Mouse (Mus musculus) kidney, embryonic 14.5 days (tissue): Measurements from ENCODE around the gene 2310061I04Rik. TPM values are rescaled to one million over a fixed set of nuclear protein-coding genes. Genes with fewer than 3 reads are reported as not detected.

Experiments
- ATAC-seq: fragments of 200-750 bp; cut with Nextera tagmentation; 2 replicates; pipeline ENCODE4 v1.8.0; 2017; ENCODE audit warnings: moderate number of reproducible peaks, mild to moderate bottlenecking, moderate TSS enrichment, moderate library complexity; ENCODE audit not compliant: low FRiP score, low TSS enrichment
- H3K27ac ChIP-seq: fragments of 300-500 bp; sonication (generic); 2 replicates; pipeline ENCODE4 v1.5.1; 2014; ENCODE audit warnings: low read depth, mild to moderate bottlenecking, low read length, moderate library complexity, mixed read lengths
- H3K27me3 ChIP-seq: fragments of 300-500 bp; sonication (generic); 2 replicates; pipeline ENCODE4 v1.6.1; 2014; ENCODE audit warnings: mild to moderate bottlenecking, low read length; ENCODE audit not compliant: control insufficient read depth, insufficient read depth
- H3K36me3 ChIP-seq: fragments of 300-500 bp; sonication (generic); 2 replicates; pipeline ENCODE4 v1.6.1; 2014; ENCODE audit warnings: low read length, mixed read lengths; ENCODE audit not compliant: control insufficient read depth, insufficient read depth
- H3K4me1 ChIP-seq: fragments of 300-500 bp; sonication (generic); 2 replicates; pipeline ENCODE4 v1.6.1; 2014; ENCODE audit warnings: low read length, mixed read lengths; ENCODE audit not compliant: control insufficient read depth, insufficient read depth
- H3K4me2 ChIP-seq: fragments of 300-500 bp; sonication (generic); replicated peaks from 2 replicates; pipeline ENCODE4 v1.6.1; 2014; ENCODE audit warnings: low read depth, mild to moderate bottlenecking, low read length
- H3K4me3 ChIP-seq: fragments of 300-500 bp; sonication (generic); 2 replicates; pipeline ENCODE4 v1.5.1; 2014; ENCODE audit warnings: mild to moderate bottlenecking, low read length
- H3K9ac ChIP-seq: fragments of 300-500 bp; sonication (generic); 2 replicates; pipeline ENCODE4 v1.6.1; 2014; ENCODE audit warnings: low read depth, mild to moderate bottlenecking, low read length, moderate library complexity
- H3K9me3 ChIP-seq: fragments of 300-500 bp; sonication (generic); 2 replicates; pipeline ENCODE4 v1.6.1; 2016; ENCODE audit warnings: low read length; ENCODE audit not compliant: control insufficient read depth
- WGBS: fragments of 180-500 bp; shearing (Covaris S2); extraction: QIAGEN DNeasy Blood & Tissue Kit; methylation state at CpG from one replicate; pipeline ENCODE4 v1.1.7; 2014; 5-methylcytosine and 5-hydroxymethylcytosine counted together
- polyA plus RNA-seq: library from polyadenylated mRNA; unstranded; fragments of >200 nt; fragmentation: Nextera tagmentation; extraction: Ambion mirVana; gene quantifications from 2 replicates; pipeline ENCODE4 v1.2.1, GENCODE M21; 2014

Gene 2310061I04Rik
- polyA plus RNA-seq, 1 experiment from 2014 or later, result 36.2 TPM

GRCm38 (mm10) chr17:35917463-35918251 is 20.4 kb upstream of the 2310061I04Rik start:
- Histone ChIP-seq H3K27ac (peak overlapping the region; percentile 99), H3K4me3 (peak overlapping the region; percentile 85), H3K4me2 (peak overlapping the region; percentile 98), H3K9ac (peak overlapping the region; percentile 97), H3K4me1 (peaks cover 27% of the 10 kb centered on the region), H3K36me3 (peaks cover 31% of the 10 kb centered on the region), H3K27me3 (no peaks in the 10 kb centered on the region), H3K9me3 (no peaks in the 10 kb centered on the region)
- under 1% methylated on average over 13 of the region's 13 CpGs for WGBS
- no peak for ATAC-seq

DNA sequence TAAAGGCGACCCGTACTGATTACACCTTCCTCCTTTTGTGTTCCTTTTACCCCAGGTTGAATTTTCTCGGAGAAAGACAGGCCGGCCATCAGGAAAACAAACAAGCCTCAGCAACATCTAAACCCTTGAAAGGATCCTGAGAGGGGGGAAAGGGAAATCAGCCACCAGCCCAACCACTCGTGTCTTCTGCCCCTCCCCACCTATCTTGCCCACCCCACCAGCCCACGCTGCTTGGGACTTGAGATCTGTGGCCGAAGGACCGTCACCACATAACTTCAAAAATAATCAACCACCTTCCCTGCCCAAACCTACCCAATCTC is 19.9 kb upstream of the 2310061I04Rik start:
- H3K27me3 ChIP-seq, result no peaks in the 10 kb centered on the region
- peaks cover 27% of the 10 kb centered on the region for H3K4me1 ChIP-seq
- no peak for ATAC-seq
- no peaks in the 10 kb centered on the region for H3K9me3 ChIP-seq
- H3K27ac ChIP-seq, result peak overlapping the region; percentile 99
- peak overlapping the region; percentile 97 for H3K9ac ChIP-seq
- WGBS, result 0% methylated on average over 8 of the region's 8 CpGs
- H3K4me2 ChIP-seq, result peak overlapping the region; percentile 98
- H3K4me3 ChIP-seq, result peak overlapping the region; percentile 85
- peaks cover 36% of the 10 kb centered on the region for H3K36me3 ChIP-seq

DNA sequence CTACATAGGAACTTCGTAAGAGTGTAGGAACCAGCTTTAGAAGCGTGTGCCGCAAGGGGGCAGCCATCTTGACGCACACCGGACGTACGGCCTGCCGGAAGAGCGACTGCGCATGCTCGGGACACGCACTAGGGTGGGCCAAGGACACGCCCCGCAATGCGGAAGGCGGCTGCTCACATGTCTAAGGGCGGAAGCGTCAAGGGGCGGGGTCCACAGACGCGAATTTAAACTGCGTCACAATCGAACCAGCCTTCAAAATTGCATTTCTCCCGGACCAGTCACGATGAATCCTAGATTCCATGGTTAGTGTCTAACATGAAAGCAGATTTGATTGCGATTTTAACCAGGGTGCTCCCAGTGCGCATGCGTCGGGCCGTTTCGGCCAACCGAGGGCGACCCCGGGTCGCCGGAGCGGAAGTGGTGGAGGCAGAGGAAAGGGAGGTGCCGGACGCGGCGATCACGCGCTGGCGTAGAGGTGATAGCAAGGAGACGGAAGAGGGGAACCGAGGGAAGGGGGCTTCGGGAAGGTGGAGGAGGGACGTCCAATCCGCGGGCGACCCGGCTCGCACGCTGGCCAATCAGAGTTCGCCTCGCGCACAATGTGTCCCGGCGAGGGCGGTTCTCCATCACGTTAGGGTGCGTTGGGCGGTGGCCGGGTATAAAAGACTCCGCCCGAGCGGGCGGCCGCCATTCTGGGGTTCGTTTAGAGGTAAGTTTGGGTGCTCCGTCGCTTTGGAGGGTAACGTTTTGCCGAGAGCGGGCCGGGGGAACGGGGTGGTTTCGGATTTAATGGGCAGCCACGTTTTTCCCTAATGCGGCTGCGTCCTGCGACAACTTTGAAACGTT is 19.3 kb upstream of the 2310061I04Rik start, which contains the start of the genes Mrps18b and Ppp1r10:
Gene Mrps18b, minus strand, starts transcription at position 93 of the 846 bp plus-strand sequence.
Gene Ppp1r10, plus strand, starts transcription at position 138 of the 846 bp plus-strand sequence.
- peak within 1 kb of the TSS; percentile 98 for H3K4me2 ChIP-seq
- H3K27ac ChIP-seq, result peak within 1 kb of the TSS; percentile 99
- peak within 1 kb of the TSS; percentile 97 for H3K9ac ChIP-seq
- H3K36me3 ChIP-seq, result peaks cover 37% of the 10 kb centered on the region
- no peaks in the 10 kb centered on the region for H3K27me3 ChIP-seq
- H3K4me3 ChIP-seq, result peak within 1 kb of the TSS; percentile 85
- under 1% methylated on average over 83 of the region's 83 CpGs for WGBS
- H3K9me3 ChIP-seq, result no peaks in the 10 kb centered on the region
- peak; percentile 94 for ATAC-seq
- H3K4me1 ChIP-seq, result peaks cover 24% of the 10 kb centered on the region

- Histone ChIP-seq H3K4me1 (peaks cover 16% of the 10 kb centered on the region), H3K4me2 (peak overlapping the region; percentile 73), H3K4me3 (peak overlapping the region; percentile 85), H3K9me3 (no peaks in the 10 kb centered on the region), H3K36me3 (peaks cover 39% of the 10 kb centered on the region), H3K27me3 (no peaks in the 10 kb centered on the region), H3K9ac (peak overlapping the region; percentile 97), H3K27ac (peak overlapping the region; percentile 62; the same call in 1 of the 2 replicates)
- no peak for ATAC-seq
- WGBS, result 2% methylated on average over 28 of the region's 28 CpGs
These were observed 18.5 kb upstream of the 2310061I04Rik start for GRCm38 (mm10) chr17:35915538-35916296.

DNA sequence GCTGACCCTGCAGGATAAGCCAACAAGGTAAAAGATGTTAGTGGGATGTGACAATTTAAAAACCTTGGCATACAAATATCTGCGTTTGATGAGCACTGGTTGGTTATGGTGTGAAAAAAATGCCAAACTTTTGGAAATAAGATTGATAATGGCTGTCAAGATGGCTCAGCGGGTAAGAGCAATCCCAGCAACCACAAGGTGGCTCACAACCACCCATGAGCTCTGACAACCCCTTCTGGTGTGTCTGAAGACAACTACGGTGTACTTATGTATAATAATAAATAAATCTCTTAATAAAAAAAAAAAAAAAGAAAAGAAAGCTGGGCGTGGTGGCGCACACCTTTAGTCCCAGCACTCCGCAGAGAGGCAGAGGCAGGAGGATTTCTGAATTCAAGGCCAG is 17.7 kb upstream of the 2310061I04Rik start:
- Histone ChIP-seq H3K4me3 (peak overlapping the region; percentile 85; the same call in 1 of the 2 replicates), H3K9ac (no peak overlapping the region; the same call in 1 of the 2 replicates), H3K4me1 (peaks cover 9% of the 10 kb centered on the region), H3K4me2 (peak overlapping the region; percentile 73), H3K27me3 (no peaks in the 10 kb centered on the region), H3K9me3 (no peaks in the 10 kb centered on the region), H3K36me3 (peaks cover 35% of the 10 kb centered on the region), H3K27ac (no peak overlapping the region)
- 80% methylated on average over 6 of the region's 6 CpGs for WGBS
- ATAC-seq, result no peak

- Histone ChIP-seq H3K36me3 (peaks cover 53% of the 10 kb centered on the region), H3K27me3 (no peaks in the 10 kb centered on the region), H3K27ac (peak within 1 kb of the TSS; percentile 65), H3K9ac (peak within 1 kb of the TSS; percentile 79), H3K4me3 (peak within 1 kb of the TSS; percentile 75), H3K4me2 (peak within 1 kb of the TSS; percentile 88), H3K4me1 (peaks cover 12% of the 10 kb centered on the region), H3K9me3 (no peaks in the 10 kb centered on the region)
- peak; percentile 90 for ATAC-seq
- 3% methylated on average over 25 of the region's 25 CpGs for WGBS
These were observed 12.7 kb upstream of the 2310061I04Rik start, which contains the start of gene Atat1 for GRCm38 (mm10) chr17:35909919-35910369. Gene Atat1 (minus strand): TSS chr17:35910075.

DNA sequence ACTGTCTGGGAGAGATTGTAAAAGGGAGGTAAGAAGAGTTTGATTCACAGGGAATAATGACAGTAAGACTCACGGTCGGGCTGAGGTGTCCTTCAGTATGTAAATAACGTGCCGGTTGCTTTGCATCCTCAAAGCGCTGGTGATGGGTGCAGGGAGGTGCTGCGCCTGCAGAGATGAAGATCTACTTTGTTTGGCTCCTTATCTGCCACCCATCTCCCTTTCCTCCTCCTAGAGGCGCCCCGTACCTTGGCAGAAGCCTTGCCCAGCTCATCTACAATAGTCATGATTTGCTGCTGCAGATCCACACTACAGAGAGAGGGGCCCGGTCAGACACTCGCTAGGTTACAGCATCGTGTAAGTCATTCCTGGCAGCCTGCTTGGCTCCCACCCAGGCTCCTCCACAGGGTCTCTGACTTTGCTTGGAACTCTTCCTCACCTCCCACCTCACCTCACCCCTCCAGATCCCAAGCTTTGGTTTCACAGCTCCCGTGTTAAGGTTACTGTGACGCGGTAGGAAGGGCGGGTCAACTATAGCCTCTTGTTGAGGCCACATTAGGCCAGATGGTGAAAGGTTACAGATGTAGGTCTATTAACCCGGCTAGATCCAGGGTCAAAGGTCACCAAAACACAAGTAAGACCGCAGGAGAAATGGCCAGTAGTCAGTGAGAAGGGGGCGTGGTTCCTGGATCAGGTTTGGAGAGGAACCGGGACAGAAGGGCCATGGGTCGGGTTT is 12.1 kb upstream of the 2310061I04Rik start:
- H3K36me3 ChIP-seq, result peaks cover 57% of the 10 kb centered on the region
- 18% methylated on average over 20 of the region's 20 CpGs for WGBS
- ATAC-seq, result peak; percentile 46

GRCm38 (mm10) chr17:35907609-35908008 is 10.4 kb upstream of the 2310061I04Rik start:
- Histone ChIP-seq H3K27me3 (no peaks in the 10 kb centered on the region), H3K4me1 (peaks cover 12% of the 10 kb centered on the region), H3K36me3 (peaks cover 61% of the 10 kb centered on the region), H3K27ac (no peak overlapping the region), H3K4me3 (no peak overlapping the region), H3K9me3 (no peaks in the 10 kb centered on the region), H3K4me2 (no peak overlapping the region), H3K9ac (no peak overlapping the region)
- no peak for ATAC-seq
- 89% methylated on average over 2 of the region's 2 CpGs for WGBS

More for the DNA sequence above, 12.1 kb upstream of the 2310061I04Rik start:
- Histone ChIP-seq H3K4me2 (peak overlapping the region; percentile 88), H3K4me1 (peaks cover 12% of the 10 kb centered on the region), H3K4me3 (peak overlapping the region; percentile 75), H3K27me3 (no peaks in the 10 kb centered on the region), H3K27ac (peak overlapping the region; percentile 30; the same call in 1 of the 2 replicates), H3K9ac (peak overlapping the region; percentile 79), H3K9me3 (no peaks in the 10 kb centered on the region)
